Mouse (Mus musculus) MEL-GATA-1-ER (cell line): ENCODE data around the gene Slc5a6.
A peak's percentile ranks its signal among the peaks of the same experiment; 100 is the strongest.

Experiments used
- DNase-seq: peaks from one replicate; pipeline ENCODE4 v3.0.0-alpha.2; 2012; ENCODE audit warnings: low read depth; ENCODE audit errors: extremely low read depth

The Slc5a6 gene

DNA sequence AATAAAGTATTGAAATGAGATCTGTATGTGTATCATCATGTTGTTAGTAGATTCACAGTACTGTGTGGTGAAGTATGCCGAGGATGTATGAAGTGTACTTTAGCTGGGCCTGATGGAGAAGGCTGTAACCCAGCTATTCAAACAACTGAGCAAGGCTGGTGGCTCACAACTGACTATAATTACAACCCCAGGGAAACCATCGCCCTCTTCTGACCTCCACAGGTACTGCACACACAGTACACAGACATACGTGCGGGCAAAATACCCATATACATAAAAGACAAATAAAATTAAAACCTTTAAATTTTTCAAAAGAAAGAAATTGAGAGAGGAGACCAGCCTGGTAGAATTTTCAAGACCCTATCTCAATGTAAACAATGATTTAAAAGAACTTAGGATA, 47.2 kb downstream of the Slc5a6 start:
- peak; percentile 18 for DNase-seq

DNA sequence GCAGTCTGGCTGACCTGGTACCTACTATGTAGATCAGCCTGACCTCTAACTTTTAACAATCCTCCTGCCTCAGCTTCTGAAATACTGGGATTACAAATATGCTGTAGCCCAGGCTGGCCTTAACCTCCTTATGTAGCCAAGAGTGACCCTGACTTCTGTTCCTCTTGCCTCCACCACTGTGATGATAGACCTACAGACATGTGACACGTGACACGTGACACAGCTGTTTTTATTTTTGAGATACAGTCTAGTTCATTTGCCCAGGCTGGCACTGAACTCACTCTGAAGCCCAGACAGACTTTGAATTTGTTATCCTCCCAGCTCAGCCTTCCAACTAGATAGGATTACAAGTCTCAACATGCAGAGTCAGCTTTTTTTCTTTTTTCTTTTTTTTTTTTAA, 47.7 kb downstream of the Slc5a6 start:
- DNase-seq, result no peak

DNA sequence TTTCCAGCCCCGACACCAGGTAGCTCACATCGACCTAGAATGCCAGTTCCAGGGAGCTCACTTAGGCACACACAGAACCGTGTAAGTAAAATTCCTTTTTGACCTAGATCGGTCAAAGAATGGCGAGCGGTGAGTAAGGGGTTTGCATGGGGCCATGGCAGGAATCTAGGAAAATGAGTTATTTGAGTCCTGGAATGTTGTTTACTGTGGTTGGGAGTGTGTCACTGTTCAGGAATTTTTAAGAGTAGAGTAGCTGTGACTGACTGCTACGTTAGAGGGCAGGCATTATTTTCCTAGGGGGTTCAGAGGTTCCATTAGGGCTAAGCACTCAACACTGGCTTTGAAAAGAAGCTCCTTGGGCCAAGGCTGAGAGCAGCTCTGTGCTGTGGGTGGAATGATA, 48.6 kb downstream of the Slc5a6 start:
- no peak for DNase-seq

GRCm38 (mm10) chr5:30999324-30999723, 49.4 kb downstream of the Slc5a6 start:
- no peak for DNase-seq

DNA sequence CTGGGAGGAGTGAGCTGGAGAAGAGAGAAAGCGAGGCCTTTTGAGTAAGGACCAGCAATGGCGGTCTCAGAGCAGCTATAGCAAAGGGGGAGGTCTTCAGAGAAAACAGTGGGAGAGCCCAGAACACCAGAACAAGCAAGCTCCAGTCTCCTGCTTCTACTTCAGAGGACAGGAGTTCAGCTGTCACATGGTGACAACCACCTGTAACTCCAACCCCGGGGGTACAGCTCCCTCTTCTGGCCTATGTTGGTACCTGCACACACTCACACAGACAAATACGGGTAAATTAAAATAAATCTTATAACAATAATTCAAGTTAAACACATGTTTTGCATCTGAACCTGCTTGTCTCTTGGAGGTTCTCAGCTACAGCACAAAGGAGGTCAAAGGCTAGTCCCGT, 50.4 kb downstream of the Slc5a6 start:
- DNase-seq, result peak; percentile 63

DNA sequence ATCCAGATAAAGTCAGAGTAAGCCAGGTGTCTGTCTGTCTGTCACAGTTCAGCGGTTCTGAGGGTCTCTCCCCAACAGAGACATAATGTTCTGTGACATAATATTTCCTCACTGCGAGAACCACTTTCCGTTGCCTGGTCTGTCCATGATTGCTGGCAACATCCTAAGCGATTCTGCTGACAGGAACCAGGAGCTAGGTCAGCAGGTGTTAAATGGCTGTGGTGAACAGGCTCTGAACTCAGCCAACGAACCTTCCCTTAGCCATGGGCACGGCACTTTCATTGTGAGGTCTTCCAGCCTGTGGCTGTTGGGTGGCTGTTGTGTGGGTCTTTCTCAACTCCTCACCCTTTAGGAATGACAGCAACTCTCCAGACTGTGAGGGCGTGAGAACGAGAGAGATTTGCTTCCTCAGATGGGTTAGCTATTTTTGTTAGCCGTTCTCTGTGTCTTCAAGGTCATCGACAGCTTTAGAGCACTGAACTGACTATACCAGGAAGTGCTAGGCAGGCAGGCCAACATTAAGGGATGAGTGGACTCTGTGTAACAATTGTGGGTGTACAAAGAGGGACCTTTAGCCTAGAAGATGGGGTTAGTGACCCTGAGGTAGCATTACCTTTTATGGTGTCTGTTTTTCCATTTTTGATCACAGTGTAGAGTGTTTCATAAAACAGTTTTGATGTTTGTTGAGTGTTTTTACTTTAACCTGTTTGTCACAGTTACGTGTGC, 53.7 kb downstream of the Slc5a6 start:
- no peak for DNase-seq

GRCm38 (mm10) chr5:30994074-30994473, 54.6 kb downstream of the Slc5a6 start:
- no peak for DNase-seq

- no peak for DNase-seq
These were observed 55.6 kb downstream of the Slc5a6 start for GRCm38 (mm10) chr5:30992980-30993676.
